Mouse (Mus musculus) layer of hippocampus, postnatal 25 days (tissue): ENCODE measurements around the gene Shld1. TPM values are rescaled to one million over a fixed set of nuclear protein-coding genes. Genes with fewer than 3 reads are reported as not detected.

Experiments
- DNase-seq, 2 experiments: peaks; one replicate each; pipeline ENCODE4 v3.0.0; 2022; ENCODE audit warnings: mixed read lengths in 2 of 2, low spot score in 1 of 2; ENCODE audit errors: extremely low spot score in 1 of 2
- total RNA-seq, 2 experiments: library from RNA; stranded (reverse); gene quantifications; 2 replicates each; pipeline ENCODE4 v1.2.3; 2021

Shld1 gene
- total RNA-seq, 2 experiments from 2014 or later, result 10.8 to 10.9 TPM

DNA sequence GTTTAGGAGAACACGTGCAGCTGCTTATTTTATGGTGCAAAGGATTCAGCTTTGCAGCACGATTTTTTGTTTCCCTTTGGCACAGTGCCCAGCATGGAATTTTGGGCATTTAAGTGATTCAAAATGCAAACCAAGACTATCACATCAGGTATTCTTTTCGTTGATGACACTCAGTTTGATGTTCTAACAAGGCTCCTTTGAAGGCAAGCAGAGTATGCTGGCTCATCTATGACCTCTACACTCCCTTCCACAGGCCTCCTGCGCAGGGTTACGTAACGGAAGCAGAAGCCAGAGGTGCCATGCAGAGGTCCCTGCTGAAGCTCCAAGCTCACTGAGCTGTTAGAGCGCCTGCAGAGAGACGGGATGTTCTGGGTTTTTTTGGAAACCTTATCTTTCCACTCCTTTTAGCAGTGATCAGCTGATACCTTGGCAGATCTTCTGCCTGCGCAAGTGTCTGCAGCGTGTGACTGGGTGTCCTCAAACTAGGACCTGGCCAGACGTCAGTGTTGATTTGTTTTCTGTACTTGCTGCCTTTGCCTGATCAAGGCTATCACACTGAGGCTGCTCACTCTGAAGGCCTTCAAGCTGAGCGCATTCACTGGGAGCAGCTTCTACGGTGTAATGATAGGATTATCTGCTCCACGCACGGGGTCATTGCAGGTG lies 3.0 kb downstream of the Shld1 start:
- peak in 1 of 2 experiments; percentile 17 for DNase-seq

GRCm38 (mm10) chr2:132691731-132692130 lies 5.0 kb downstream of the Shld1 start:
- DNase-seq, result no peak

DNA sequence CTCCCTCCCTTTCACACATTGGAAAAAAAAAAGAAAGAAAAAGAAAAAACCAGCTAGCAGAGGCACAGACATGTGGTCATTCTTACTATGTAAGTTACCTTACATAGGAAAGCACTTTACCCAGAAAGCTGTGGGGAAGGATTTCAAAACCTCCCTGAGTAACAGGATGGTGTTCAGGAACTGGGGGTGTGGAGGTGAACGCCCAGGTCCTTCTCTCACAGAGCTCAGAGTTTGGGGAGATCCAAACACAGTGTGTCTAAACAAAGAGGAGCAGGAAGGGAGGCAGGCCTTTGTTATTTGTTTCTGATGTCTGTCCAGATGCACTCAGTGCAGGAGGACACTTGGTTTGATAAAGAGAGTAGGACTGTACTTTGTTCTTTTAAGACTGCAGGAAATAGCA lies 5.6 kb downstream of the Shld1 start:
- DNase-seq, result no peak

DNA sequence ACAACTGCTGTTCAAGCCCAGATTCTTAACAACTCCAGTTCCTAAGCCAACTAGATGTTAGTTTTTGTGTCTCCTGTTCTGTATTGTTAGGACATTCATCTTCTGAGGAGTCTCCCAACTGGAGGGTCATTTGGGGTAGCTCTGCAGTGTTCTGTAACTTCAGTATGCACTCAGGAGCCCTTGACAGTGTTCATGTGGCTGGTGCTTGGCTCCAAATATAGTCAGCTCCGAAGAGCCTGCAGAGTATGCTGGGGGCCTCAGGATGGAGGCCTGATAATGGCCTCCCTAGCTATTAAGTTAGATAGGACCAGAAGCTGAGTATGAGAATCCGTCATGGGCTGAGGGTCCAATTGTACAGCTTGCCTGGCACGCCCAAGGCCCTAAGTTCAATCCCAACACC lies 7.2 kb downstream of the Shld1 start:
- no peak for DNase-seq

DNA sequence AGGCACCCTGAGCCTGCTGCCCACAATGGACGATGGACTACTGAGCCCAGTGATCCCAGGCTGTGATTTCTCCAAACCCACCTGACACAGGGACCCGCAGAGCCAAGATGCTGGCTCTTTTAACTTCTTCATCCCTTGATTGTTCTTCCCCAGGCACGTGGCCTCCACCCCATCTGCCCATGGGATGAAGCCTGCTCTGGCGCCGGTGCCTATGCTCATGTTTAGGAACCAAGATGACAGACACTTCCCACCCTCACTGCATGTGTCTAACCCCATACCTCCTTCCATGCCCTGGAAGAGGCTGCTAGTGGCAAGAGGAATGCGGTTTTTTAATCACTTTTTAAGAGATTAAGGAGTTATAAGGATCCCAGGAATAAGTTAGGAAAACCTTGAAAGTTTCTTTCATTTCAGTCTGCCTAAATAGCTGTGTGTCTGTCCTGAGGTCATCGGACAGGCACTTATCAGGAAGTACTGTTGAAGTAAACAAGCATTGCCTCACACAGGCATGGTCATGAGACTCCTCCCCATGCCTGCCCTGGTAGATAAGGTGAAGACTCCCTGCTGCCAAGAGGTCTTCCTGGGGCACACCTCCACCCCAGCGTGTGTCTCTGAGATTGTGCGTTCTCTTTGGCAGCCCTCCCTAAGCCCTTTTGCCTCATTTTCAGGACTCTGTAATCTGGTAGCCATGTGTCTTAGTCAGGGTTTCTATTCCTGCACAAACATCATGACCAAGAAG lies 8.8 kb downstream of the Shld1 start:
- DNase-seq, result no peak

GRCm38 (mm10) chr2:132696519-132696918 lies 9.8 kb downstream of the Shld1 start:
- no peak for DNase-seq

- DNase-seq, result no peak
These were observed 10.5 kb downstream of the Shld1 start for GRCm38 (mm10) chr2:132697256-132697655.

- DNase-seq, result no peak
These were observed 11.0 kb downstream of the Shld1 start for GRCm38 (mm10) chr2:132697695-132698094.

- no peak for DNase-seq
These were observed 11.7 kb downstream of the Shld1 start for GRCm38 (mm10) chr2:132698420-132698819.

DNA sequence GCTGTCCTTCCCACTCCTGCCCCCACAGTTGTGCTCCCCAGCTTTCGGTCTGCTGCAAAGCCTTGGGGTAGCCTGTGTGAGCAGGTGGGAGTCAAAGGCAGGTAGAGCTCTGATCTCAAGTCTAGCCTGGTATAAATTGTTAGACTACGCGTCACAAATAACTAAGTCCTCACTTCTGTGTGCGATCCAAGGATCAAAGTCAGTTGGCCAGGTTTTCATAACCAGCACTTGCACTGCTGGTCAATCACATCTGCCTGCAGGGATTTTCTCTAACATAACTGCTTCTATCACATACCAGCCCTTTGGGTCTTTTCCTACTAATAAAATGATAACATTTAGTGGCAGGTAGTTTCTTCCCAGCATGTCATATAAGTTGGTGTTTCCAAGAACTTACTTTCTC lies 14.2 kb downstream of the Shld1 start:
- no peak for DNase-seq

- DNase-seq, result peak; percentile 70 to 87
These were observed 14.7 kb downstream of the Shld1 start for GRCm38 (mm10) chr2:132701451-132701886.

- no peak for DNase-seq
These were observed 18.7 kb downstream of the Shld1 start for GRCm38 (mm10) chr2:132705251-132705992.

GRCm38 (mm10) chr2:132706309-132706708 lies 19.6 kb downstream of the Shld1 start:
- no peak for DNase-seq

DNA sequence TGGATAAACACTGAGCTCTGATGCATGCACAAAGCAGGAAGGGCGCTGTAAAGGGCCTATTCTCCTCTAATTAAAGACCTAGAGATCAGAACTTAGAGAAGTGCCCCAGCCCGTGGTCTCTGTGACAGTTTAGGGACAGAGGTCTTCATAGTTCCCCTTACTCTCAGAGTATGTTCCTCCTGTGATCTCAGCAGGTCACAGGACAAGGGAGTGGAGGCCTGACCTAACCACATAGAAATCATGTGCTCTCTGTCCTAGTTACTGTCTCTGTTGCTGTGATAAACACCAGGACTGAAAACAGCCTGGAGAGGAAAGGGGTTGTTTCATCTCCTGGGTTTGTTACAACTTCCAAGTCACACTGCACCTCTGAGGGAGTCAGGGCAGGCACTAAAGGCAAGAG lies 23.8 kb downstream of the Shld1 start:
- DNase-seq, result no peak

DNA sequence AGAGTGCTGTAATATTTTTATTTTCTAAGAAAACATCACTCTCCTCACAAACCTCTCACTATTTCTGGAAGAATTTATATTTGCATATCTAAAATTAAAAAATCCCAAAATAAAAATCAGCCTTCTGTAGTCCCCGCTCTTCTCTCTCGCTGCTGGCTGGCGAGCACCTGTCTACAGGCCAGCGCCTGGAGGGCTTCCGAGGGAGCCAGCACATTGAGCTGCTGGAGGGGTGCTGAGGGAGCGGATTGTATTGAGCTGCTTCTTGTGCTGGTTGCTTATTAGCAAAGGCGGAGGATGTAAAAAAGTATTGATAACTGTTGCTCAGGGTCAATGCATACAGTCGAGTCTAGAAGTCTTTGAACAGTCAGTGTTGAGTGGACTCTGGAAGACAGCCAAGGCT lies 25.3 kb downstream of the Shld1 start:
- DNase-seq, result no peak

- DNase-seq, result no peak
These were observed 27.8 kb downstream of the Shld1 start for GRCm38 (mm10) chr2:132714522-132714921.

DNA sequence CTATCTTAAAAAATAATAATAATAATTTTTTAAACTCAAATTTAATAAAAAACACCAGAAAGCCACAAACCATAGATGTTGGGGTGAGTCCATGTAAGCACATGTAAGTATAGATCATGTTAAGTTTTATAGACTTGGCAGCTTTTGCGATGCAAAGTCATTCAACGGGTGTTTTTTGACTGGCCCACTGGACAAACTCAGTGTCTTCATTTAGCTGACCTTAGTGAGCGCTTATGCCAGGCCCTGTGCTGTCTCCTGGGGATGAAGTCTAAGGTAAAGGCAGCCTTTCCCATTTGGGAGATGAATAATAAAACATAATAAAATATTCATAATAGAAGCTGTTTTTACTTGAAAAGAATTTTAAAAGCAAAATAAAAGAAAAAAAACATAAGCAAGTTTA lies 28.2 kb downstream of the Shld1 start:
- no peak for DNase-seq

- no peak for DNase-seq
These were observed 28.8 kb downstream of the Shld1 start for GRCm38 (mm10) chr2:132715421-132716070.

DNA sequence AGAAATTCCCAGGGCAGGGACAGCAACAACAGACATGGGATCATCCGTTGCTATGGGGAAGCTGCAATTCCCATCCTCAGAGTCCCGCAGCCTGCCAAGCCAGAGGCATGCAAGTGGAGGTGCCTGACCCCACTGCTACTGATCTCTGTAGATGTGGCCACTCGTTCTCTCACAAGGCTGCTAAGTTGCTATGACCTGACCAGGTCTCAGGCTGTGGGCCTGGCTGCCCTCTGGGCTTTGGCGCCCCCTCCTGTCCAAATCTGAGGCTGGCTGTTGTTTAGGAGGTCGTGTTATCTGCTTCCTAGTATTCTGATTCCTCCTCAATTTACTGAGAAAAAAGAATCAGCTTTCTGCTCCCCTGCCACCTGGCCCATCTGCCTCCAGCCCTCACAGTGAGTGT lies 29.4 kb downstream of the Shld1 start:
- peak in 1 of 2 experiments; percentile 60 for DNase-seq

- DNase-seq, result no peak
These were observed 30.3 kb downstream of the Shld1 start for GRCm38 (mm10) chr2:132716901-132717536.
